Mouse (Mus musculus): Measurements from ENCODE around the gene Ambra1. TPM values are rescaled to one million over a fixed set of nuclear protein-coding genes. Genes with fewer than 3 reads are reported as not detected.

The Ambra1 gene
- polyA plus RNA-seq, 1 experiment = 15.8 TPM

- no peak for DNase-seq (ENCODE audit: low read depth, low spot score)
- 94% methylated on average over 6 of the region's 6 CpGs for WGBS
Measured at GRCm38 (mm10) chr2:91854575-91854974, 124.6 kb downstream of the Ambra1 start.

- DNase-seq (ENCODE audit: low read depth, low spot score) = no peak
- 93% methylated on average over 3 of the region's 3 CpGs for WGBS
Measured at GRCm38 (mm10) chr2:91856958-91857357, 127.0 kb downstream of the Ambra1 start.

DNA sequence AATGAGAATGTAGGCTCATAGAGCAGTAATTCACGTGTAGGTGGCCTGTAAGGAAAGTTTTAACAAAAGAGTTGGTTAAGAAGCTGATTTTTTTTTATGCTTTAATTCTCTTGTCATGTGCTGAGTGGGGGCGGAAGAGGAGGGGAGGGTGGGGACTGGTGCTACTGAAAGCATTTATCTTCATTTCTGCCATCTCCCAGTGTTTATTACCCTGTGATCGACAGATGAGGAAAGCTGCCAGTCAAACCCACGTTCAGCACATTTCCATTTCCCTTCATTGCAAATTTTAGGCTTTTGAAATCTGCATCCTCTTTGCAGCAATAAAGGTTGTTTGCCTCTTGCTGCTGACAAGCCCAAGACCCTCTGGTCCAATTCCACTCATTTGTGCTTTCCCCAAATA, 129.5 kb downstream of the Ambra1 start:
- WGBS = 65% methylated on average over 4 of the region's 4 CpGs
- no peak for DNase-seq (ENCODE audit: low read depth, low spot score)

GRCm38 (mm10) chr2:91870754-91871153, 140.8 kb downstream of the Ambra1 start:
- no peak for DNase-seq (ENCODE audit: low read depth, low spot score)
- WGBS = 40% methylated on average over 8 of the region's 8 CpGs

DNA sequence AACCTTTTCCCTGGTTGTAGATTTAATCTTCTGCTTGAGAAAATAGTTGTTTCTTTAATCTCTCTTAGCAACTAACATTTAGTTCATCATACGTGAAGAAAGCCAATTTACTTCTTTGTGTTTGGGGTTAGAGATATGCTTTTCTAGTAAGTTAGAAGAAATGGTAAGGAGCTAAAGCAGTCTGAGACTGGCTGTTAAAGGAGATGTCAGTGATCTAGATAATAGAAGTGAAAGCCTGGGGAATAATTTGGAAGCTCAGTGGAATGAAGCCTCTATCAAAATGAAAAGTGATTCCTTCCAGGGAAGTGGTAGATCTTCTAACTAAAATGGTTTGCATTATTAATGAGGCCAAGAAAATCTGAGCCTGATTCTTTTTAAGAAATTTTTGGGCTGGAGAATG, 141.3 kb downstream of the Ambra1 start:
- 77% methylated on average over 1 of the region's 1 CpGs for WGBS
- DNase-seq (ENCODE audit: low read depth, low spot score) = no peak

GRCm38 (mm10) chr2:91872658-91873057, 142.7 kb downstream of the Ambra1 start:
- whole genome bisulfite sequencing = 95% methylated on average over 3 of the region's 3 CpGs
- no peak for DNase-seq (ENCODE audit: low read depth, low spot score)

DNA sequence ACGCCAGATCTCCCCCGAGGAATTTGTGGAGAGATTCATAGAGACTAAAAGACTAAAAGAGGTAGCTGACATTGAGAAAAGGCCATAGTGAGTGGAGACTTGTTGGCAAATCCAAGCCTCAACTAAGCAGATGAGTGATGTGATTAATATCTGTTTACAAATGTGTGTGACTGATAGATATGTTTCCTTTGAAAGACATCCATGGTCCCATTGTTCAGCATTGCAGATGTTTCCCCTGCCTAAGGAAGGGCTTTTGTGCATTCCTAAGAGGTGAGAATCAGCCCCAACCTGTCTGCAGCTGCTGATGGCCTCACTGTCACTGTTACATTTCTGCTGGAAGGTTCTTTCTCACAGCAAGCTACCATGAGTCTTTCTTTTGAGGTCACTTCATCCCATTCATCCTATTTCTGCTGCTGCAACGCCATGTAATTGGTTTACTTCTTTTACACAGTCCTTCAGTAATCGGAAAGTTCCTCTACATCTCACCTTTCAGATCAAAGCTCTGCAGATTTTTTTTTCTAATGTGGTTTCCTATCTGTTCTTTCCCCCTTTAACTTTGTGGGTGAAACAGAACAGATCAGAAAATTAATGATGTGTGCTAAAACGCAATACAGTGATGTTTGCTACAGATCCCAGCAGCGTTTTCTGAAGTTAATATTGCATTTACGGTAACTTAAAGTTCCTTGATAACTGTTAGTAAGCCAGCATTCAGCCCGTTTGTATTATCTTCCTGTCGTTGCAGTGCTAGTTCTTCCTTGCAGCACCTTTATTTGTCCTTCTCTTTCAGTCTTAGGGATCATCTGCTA, 146.3 kb downstream of the Ambra1 start:
- DNase-seq (ENCODE audit: low read depth, low spot score) = no peak
- WGBS = 79% methylated on average over 9 of the region's 9 CpGs

GRCm38 (mm10) chr2:91876806-91877140, 146.8 kb downstream of the Ambra1 start:
- no peak for DNase-seq (ENCODE audit: low read depth, low spot score)
- 51% methylated on average over 2 of the region's 2 CpGs for WGBS

DNA sequence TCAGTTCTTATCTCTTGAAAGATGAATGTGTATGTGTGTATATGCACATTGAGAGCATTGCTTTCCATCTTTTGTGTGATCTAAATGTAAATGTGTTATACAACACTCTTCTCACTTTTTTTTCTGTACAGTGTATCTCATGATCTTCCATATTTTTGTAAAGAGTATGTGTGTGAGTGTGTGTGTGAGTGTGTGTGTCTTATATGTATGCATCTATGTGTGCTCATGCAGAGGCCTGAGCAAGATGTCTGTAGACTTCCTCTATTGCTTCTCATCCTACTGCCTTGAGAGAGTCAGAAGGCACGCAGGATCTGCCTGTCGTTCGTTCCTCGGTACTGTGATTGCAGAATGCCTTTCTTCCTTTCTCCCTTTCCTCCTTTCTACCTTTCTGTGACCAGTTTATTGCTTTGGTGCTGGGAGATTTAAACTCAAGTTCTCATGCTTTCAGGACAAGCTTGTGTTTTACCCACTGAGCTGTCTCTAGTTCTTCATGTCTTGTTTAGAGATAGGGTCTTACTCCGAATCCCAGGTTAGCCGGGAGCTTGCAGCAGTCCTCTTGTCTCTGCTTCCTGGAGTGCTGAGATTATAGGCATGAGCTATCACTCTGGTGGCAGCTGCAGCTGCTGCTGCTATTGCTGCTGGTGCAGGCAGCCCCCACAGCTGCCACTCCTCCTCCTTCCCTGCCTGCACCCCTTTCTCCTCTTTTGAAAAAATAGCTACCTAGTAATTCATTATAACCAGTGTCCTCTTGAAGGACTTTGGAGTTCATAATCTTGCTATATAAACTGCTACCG, 148.7 kb downstream of the Ambra1 start:
- DNase-seq (ENCODE audit: low read depth, low spot score) = no peak
- 65% methylated on average over 7 of the region's 7 CpGs for WGBS

GRCm38 (mm10) chr2:91883961-91884360, 154.0 kb downstream of the Ambra1 start:
- 91% methylated on average over 4 of the region's 4 CpGs for WGBS
- no peak for DNase-seq (ENCODE audit: low read depth, low spot score)

- DNase-seq (ENCODE audit: low read depth, low spot score) = no peak
- 77% methylated on average over 4 of the region's 4 CpGs for WGBS
Measured at GRCm38 (mm10) chr2:91884616-91885015, 154.7 kb downstream of the Ambra1 start.

DNA sequence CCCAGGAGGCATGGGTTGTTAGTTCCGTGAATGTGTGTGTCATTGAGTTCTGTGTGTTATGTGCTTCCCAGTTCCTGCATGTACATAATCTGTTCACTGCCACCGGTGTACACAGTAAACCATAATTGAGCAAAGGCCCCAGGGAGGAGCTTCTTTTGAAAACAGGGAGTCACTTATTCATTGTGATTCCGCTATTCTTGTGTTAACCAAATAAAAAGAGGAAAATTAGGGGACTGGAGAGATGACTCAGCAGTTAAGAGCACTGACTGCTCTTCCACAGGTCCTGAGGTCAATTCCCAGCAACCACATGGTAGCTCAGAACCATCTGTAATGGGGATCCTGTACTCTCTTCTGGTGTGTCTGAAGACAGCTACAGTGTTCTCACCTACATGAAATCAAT, 164.8 kb downstream of the Ambra1 start:
- DNase-seq (ENCODE audit: low read depth, low spot score) = no peak
- 69% methylated on average over 3 of the region's 3 CpGs for WGBS

- 98% methylated on average over 3 of the region's 3 CpGs for WGBS
- no peak for DNase-seq (ENCODE audit: low read depth, low spot score)
Measured at GRCm38 (mm10) chr2:91895401-91895800, 165.5 kb downstream of the Ambra1 start.

DNA sequence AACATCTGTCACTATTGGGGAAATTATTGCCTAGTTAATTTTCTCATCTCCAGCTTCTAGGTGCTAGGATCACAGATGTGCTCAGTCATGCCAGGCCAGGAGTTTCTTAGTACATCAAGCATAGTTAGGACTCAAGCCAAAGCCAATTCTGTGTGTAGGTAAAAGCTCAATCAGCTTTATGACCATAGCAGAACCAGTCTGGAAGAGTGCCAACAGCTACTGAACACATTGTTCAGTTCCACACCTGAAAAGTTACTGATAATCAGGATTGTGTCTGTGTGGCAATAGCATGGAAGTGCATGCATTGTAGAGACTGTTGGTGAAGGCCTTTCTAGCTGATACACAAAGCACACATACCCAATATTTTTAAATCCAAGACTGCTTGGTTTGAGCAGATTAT, 168.0 kb downstream of the Ambra1 start:
- DNase-seq (ENCODE audit: low read depth, low spot score) = peak; percentile 76

DNA sequence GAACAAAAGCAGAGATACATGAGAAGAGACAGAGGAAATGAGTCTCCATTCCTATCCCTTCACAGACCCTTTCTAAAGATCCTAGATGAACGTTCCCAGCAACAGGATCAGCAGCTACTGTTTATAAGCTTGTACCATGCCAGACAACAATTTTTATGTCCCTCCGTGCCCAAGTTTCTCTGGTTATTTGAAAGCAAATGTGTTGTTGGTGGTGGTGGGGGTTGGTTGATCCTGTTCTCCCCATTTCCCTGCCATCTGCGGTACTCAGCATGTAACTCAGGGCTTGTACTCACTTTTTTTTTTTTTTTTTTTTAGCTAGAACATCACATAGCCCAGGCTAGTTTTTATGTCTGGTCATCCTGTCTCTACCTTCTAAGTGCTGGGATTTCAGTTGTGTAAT, 169.2 kb downstream of the Ambra1 start:
- WGBS = 94% methylated on average over 3 of the region's 3 CpGs
- no peak for DNase-seq (ENCODE audit: low read depth, low spot score)

DNA sequence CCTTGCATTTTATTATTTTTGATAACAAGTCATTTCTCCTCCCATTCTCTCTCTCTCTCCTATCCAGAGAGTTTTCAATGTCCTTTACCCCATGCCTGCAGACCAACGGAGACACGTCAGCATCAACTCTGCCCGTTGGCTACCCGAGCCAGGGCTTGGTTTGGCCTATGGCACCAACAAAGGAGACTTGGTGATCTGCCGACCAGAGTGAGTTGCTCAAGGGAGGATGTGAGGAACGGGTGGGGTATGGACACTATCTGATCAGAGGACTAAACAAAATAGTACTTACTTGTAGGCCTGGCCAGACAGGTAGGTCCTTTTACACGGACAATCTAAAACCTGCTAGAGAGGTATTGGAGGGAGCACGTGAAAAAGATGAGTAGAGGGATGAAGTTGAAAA, 170.5 kb downstream of the Ambra1 start:
- 95% methylated on average over 8 of the region's 8 CpGs for WGBS
- DNase-seq (ENCODE audit: low read depth, low spot score) = no peak

DNA sequence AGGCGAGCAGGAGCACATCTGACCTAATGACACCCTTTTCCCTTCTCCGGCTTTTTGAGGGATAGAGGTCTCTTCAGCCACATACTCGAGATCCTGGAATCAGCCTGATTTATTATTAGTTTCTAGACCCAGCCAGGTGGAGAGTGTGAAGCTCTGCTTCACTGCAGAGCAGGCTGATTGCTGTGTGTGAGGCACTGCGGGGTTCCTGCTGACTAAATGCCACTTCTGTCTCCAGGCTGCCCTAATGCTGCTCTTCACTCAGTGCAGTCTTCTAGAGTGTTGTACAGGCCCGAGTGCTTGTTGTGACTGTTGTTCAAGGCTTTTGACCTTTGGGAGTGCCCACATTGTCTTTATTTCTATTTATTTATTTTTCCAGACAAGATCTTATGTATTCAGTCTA, 172.4 kb downstream of the Ambra1 start:
- WGBS = 77% methylated on average over 5 of the region's 5 CpGs
- no peak for DNase-seq (ENCODE audit: low read depth, low spot score)

GRCm38 (mm10) chr2:91903171-91903925, 173.4 kb downstream of the Ambra1 start:
- no peak for DNase-seq (ENCODE audit: low read depth, low spot score)
- WGBS = 85% methylated on average over 3 of the region's 3 CpGs

- DNase-seq (ENCODE audit: low read depth, low spot score) = no peak
- 76% methylated on average over 5 of the region's 5 CpGs for WGBS
Measured at GRCm38 (mm10) chr2:91904618-91905307, 174.8 kb downstream of the Ambra1 start.

DNA sequence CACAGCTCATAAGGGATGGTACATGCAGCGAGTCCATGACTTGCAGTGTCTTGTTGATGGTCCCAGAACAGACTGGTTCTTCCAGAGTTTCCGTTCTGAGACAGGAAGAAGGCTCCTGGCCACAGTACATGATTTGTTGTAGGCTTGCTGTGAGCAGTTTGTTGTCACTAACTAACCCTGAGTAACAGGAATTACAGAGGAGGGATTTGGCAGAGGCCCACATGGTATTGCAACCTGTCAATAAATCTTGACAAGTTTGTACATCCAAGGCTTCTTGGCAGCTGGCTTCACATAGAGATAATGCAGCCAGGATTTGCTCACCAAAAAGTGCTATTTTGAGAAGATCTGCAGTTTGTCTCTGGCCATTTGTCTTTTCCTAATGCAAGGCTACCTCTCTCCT, 176.2 kb downstream of the Ambra1 start:
- WGBS = 69% methylated on average over 2 of the region's 2 CpGs
- DNase-seq (ENCODE audit: low read depth, low spot score) = no peak
